Mouse (Mus musculus) C2C12 (cell line): ENCODE results near the gene Kctd13.

Experiments
- CTCF ChIP-seq: IDR thresholded peaks from one replicate; pipeline ENCODE4 v1.5.1; 2011; ENCODE audit not compliant: control insufficient read depth, insufficient read depth, insufficient read length
- MAX ChIP-seq: IDR thresholded peaks from one replicate; pipeline ENCODE4 v1.6.1; 2011; ENCODE audit warnings: mild to moderate bottlenecking, control low read depth
- MYOG ChIP-seq: IDR thresholded peaks from one replicate; pipeline ENCODE4 v1.6.1; 2011; ENCODE audit not compliant: control insufficient read depth, insufficient read length; ENCODE audit errors: extremely low read depth
- USF1 ChIP-seq: IDR thresholded peaks from one replicate; pipeline ENCODE4 v1.6.1; 2011; ENCODE audit warnings: low read depth, mild to moderate bottlenecking, control low read depth, moderate library complexity

DNA sequence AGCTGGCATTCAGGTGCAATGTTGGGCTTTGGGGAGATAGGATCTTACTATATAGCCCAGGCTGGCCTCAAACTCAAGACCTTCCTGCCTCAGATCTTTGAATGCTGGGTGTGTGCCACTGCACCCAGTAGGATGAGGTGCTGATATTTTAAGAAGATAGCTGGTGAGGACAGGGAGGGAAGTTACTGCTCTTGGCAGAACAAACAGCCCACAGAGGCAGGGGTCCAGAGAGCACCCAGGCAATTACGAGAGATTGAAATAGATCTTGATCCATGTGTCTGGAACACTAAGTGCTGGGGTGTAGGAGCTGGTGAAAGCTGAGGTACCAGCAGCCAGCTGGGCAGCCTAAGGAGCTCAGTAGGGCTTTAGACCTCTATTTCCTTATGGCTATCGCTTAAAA lies 52.9 kb downstream of the Kctd13 start:
- TF ChIP-seq CTCF: no peak
- TF ChIP-seq MAX: no peak
- no peak for TF ChIP-seq USF1
- TF ChIP-seq MYOG: no peak
